Mouse (Mus musculus) kidney, postnatal 0 days (tissue): ENCODE measurements at regions not wholly inside any gene's neighbourhood (a gene's known extent, or its start where the extent isn't known, plus 50 kb on each side); places are given as distances from the start of the nearest gene placed in this dataset.

Experiments used
- ATAC-seq: fragments of 200-750 bp; cut with Nextera tagmentation; replicated peaks from 2 replicates; pipeline ENCODE4 v1.8.0; 2017; ENCODE audit warnings: low read depth, moderate number of reproducible peaks, moderate TSS enrichment, moderate library complexity; ENCODE audit not compliant: low FRiP score
- DNase-seq: peaks from one replicate; pipeline ENCODE4 v3.0.0-alpha.2; 2016; ENCODE audit warnings: low spot score
- H3K27ac ChIP-seq: fragments of 300-500 bp; sonication (generic); 2 replicates; pipeline ENCODE4 v1.5.1; 2014; ENCODE audit warnings: mild to moderate bottlenecking
- H3K27me3 ChIP-seq: fragments of 300-500 bp; sonication (generic); 2 replicates; pipeline ENCODE4 v1.6.1; 2014; ENCODE audit warnings: low read length, mixed read lengths; ENCODE audit not compliant: insufficient read depth
- H3K36me3 ChIP-seq: fragments of 300-500 bp; sonication (generic); 2 replicates; pipeline ENCODE4 v1.6.1; 2014; ENCODE audit warnings: low read length, mixed read lengths; ENCODE audit not compliant: insufficient read depth
- H3K4me1 ChIP-seq: fragments of 300-500 bp; sonication (generic); replicated peaks from 2 replicates; pipeline ENCODE4 v1.6.1; 2014; ENCODE audit warnings: antibody characterized with exemption, low read length, mixed read lengths; ENCODE audit not compliant: insufficient read depth
- H3K4me2 ChIP-seq: fragments of 300-500 bp; sonication (generic); 2 replicates; pipeline ENCODE4 v1.6.1; 2014; ENCODE audit warnings: mild to moderate bottlenecking, low read length, moderate library complexity, mixed read lengths
- H3K4me3 ChIP-seq: fragments of 300-500 bp; sonication (generic); replicated peaks from 2 replicates; pipeline ENCODE4 v1.5.1; 2014; ENCODE audit warnings: low read depth, low read length
- H3K9ac ChIP-seq: fragments of 300-500 bp; sonication (generic); 2 replicates; pipeline ENCODE4 v1.6.1; 2014; ENCODE audit warnings: low read depth, low read length
- H3K9me3 ChIP-seq: fragments of 300-500 bp; sonication (generic); replicated peaks from 2 replicates; pipeline ENCODE4 v1.6.1; 2016; ENCODE audit warnings: low read length, inconsistent platforms, mixed read lengths
- CTCF ChIP-seq: IDR thresholded peaks from 2 replicates; pipeline ENCODE4 v1.5.1; 2016; ENCODE audit warnings: antibody characterized with exemption, low read depth, mild to moderate bottlenecking, moderate library complexity
- WGBS: fragments of 180-500 bp; shearing (Covaris S2); extraction: QIAGEN DNeasy Blood & Tissue Kit; methylation state at CpG from one replicate; pipeline ENCODE4 v1.1.7; 2014; 5-methylcytosine and 5-hydroxymethylcytosine counted together

DNA sequence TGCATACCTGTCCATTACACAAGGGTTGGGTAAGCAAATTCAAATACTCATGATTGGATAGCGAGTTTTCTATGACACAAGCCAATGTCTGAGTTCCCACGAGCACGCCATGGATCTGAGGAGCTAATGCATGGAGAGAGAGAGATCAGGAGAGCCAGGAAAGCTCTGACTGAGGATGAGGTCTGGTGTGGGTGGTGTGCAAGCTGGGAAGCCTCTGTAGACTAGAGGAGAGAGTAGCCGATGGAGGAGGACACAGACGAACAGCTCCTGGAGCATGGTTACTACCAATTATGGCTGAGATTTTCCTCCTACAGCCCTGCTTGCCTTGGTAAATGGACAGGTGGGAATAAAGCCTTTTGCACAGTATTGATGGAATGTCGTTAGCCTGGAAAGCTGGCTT is 195.1 kb downstream of the Cetn3 start:
- Histone ChIP-seq H3K4me2 (no peak overlapping the region), H3K4me3 (no peak overlapping the region), H3K36me3 (no peaks in the 10 kb centered on the region), H3K9ac (no peak overlapping the region), H3K9me3 (no peaks in the 10 kb centered on the region), H3K4me1 (no peaks in the 10 kb centered on the region), H3K27ac (no peak overlapping the region), H3K27me3 (no peaks in the 10 kb centered on the region)
- WGBS: 82% methylated on average over 6 of the region's 6 CpGs
- no peak for TF ChIP-seq CTCF
- DNase-seq (no peak), ATAC-seq (no peak)

- H3K4me1 ChIP-seq: no peaks in the 10 kb centered on the region
- H3K4me2 ChIP-seq: no peak overlapping the region
- no peak overlapping the region for H3K27ac ChIP-seq
- no peak overlapping the region for H3K9ac ChIP-seq
- no peak for DNase-seq
- TF ChIP-seq CTCF: no peak
- no peaks in the 10 kb centered on the region for H3K9me3 ChIP-seq
- no peak overlapping the region for H3K4me3 ChIP-seq
- no peaks in the 10 kb centered on the region for H3K27me3 ChIP-seq
- H3K36me3 ChIP-seq: no peaks in the 10 kb centered on the region
- ATAC-seq: no peak
Measured at GRCm38 (mm10) chr13:81979289-81979688, 196.4 kb downstream of the Cetn3 start.

- Histone ChIP-seq H3K36me3 (no peaks in the 10 kb centered on the region), H3K27me3 (no peaks in the 10 kb centered on the region), H3K9ac (no peak overlapping the region), H3K4me2 (no peak overlapping the region), H3K27ac (no peak overlapping the region), H3K9me3 (no peaks in the 10 kb centered on the region), H3K4me1 (no peaks in the 10 kb centered on the region), H3K4me3 (no peak overlapping the region)
- WGBS: 78% methylated on average over 5 of the region's 5 CpGs
- ATAC-seq: no peak
- TF ChIP-seq CTCF: no peak
- no peak for DNase-seq
Measured at GRCm38 (mm10) chr13:81980094-81980493, 197.2 kb downstream of the Cetn3 start.

GRCm38 (mm10) chr13:81982491-81982890 is 199.6 kb downstream of the Cetn3 start:
- DNase-seq: peak; percentile 12
- 16% methylated on average over 2 of the region's 2 CpGs for WGBS
- no peak overlapping the region for H3K27ac ChIP-seq
- H3K4me3 ChIP-seq: no peak overlapping the region
- TF ChIP-seq CTCF: no peak
- no peaks in the 10 kb centered on the region for H3K27me3 ChIP-seq
- no peaks in the 10 kb centered on the region for H3K4me1 ChIP-seq
- H3K9me3 ChIP-seq: no peaks in the 10 kb centered on the region
- H3K4me2 ChIP-seq: no peak overlapping the region
- ATAC-seq: no peak
- no peaks in the 10 kb centered on the region for H3K36me3 ChIP-seq
- H3K9ac ChIP-seq: no peak overlapping the region

GRCm38 (mm10) chr13:82000681-82001212 is 217.9 kb downstream of the Cetn3 start:
- Histone ChIP-seq H3K36me3 (no peaks in the 10 kb centered on the region), H3K4me2 (no peak overlapping the region), H3K27ac (no peak overlapping the region), H3K27me3 (no peaks in the 10 kb centered on the region), H3K4me3 (no peak overlapping the region), H3K4me1 (no peaks in the 10 kb centered on the region), H3K9me3 (no peaks in the 10 kb centered on the region), H3K9ac (no peak overlapping the region)
- TF ChIP-seq CTCF: no peak
- WGBS: 85% methylated on average over 3 of the region's 3 CpGs
- DNase-seq: no peak
- no peak for ATAC-seq

- Histone ChIP-seq H3K27me3 (no peaks in the 10 kb centered on the region), H3K4me3 (no peak overlapping the region), H3K4me1 (no peaks in the 10 kb centered on the region), H3K4me2 (no peak overlapping the region), H3K9ac (no peak overlapping the region), H3K27ac (no peak overlapping the region), H3K36me3 (no peaks in the 10 kb centered on the region), H3K9me3 (no peaks in the 10 kb centered on the region)
- ATAC-seq (no peak), DNase-seq (no peak)
- 66% methylated on average over 7 of the region's 7 CpGs for WGBS
- no peak for TF ChIP-seq CTCF
Measured at GRCm38 (mm10) chr13:82005929-82006726, 223.3 kb downstream of the Cetn3 start.
